Mouse (Mus musculus): Measurements from ENCODE around the gene Adssl1.

DNA sequence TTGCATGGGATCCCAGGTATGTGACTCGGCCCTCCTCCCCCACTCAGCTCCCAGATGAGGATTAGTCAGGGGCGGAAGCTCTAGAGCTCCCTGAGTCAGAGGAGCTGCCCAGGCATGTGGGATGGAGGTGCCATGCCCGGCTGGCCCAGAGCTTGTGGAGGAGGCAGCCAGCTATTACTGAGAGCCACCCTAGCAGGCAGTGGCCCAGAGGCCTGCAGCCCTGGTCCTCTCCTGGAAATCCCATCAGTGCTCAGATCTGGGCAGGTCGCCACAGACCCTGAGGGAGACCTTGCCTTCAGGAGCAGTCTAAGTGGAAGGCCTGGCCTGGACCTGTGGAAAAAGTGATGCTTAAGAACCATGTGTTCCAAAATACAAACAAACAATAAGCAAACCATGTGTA lies 24.2 kb upstream of the Adssl1 start:
- TF ChIP-seq MAX (IDR thresholded peaks at IDR 0.05; ENCODE audit: low read depth) (no peak), POLR2A (IDR thresholded peaks at IDR 0.05; ENCODE audit: insufficient read length, low read depth) (peak; percentile 36)

Data from myocyte (in vitro differentiated cells).